Mouse (Mus musculus) forebrain, embryonic 10.5 days (tissue): ENCODE data around the gene Amtn. TPM values are rescaled to one million over a fixed set of nuclear protein-coding genes. Genes with fewer than 3 reads are reported as not detected.

ENCODE experiments used
- polyA plus RNA-seq: library from polyadenylated mRNA; unstranded; fragments of >200 nt; fragmentation: Nextera tagmentation; extraction: Ambion mirVana; gene quantifications from 2 replicates; pipeline ENCODE4 v1.2.1, GENCODE M21; 2016

Gene Amtn
- polyA plus RNA-seq, 1 experiment from 2014 or later = not detected

Other genes starting within 250 kb of the Amtn start
- not detected in 2 replicates for gene Gm11115, start 222.0 kb upstream of the Amtn start, polyA plus RNA-seq
- not detected in 2 replicates for gene Gm7714, start 107.2 kb upstream of the Amtn start, polyA plus RNA-seq
- gene Prol1, start 58.8 kb upstream of the Amtn start, polyA plus RNA-seq = not detected in 2 replicates
- gene Ambn, start 79.9 kb downstream of the Amtn start, polyA plus RNA-seq = 0.16 TPM in 1 of 2 replicates, not detected in the other
- gene Enam, start 111.9 kb downstream of the Amtn start, polyA plus RNA-seq = not detected in 2 replicates
- 0.14 TPM in 1 of 2 replicates, not detected in the other for gene Jchain, start 151.8 kb downstream of the Amtn start, polyA plus RNA-seq
- gene Utp3, start 178.4 kb downstream of the Amtn start, polyA plus RNA-seq = 86.5 and 95.9 TPM in 2 replicates
- 29.6 and 33.9 TPM in 2 replicates for gene Rufy3, start 188.9 kb downstream of the Amtn start, polyA plus RNA-seq